Mouse (Mus musculus) G1E (cell line): ENCODE results near the gene Atg10. TPM values are rescaled to one million over a fixed set of nuclear protein-coding genes. Genes with fewer than 3 reads are reported as not detected.

ENCODE experiments used
- ATAC-seq: 2 replicates; pipeline ENCODE4 v1.8.0; 2016; ENCODE audit warnings: mild to moderate bottlenecking; ENCODE audit not compliant: insufficient number of reproducible peaks, poor library complexity, low FRiP score, severe bottlenecking; ENCODE audit errors: extremely low read depth
- DNase-seq: peaks from one replicate; pipeline ENCODE4 v3.0.0; 2012; ENCODE audit warnings: low spot score
- H3K27me3 ChIP-seq: 2 replicates; pipeline ENCODE4 v1.6.1; 2012; ENCODE audit warnings: mild to moderate bottlenecking, low read length, inconsistent platforms; ENCODE audit not compliant: insufficient read depth
- H3K36me3 ChIP-seq: replicated peaks from 2 replicates; pipeline ENCODE3; 2012; ENCODE audit warnings: mild to moderate bottlenecking, inconsistent platforms
- H3K4me1 ChIP-seq: 2 replicates; pipeline ENCODE4 v1.6.1; 2012; ENCODE audit warnings: low read depth, low read length, inconsistent platforms, mixed read lengths; ENCODE audit not compliant: insufficient read depth
- H3K4me3 ChIP-seq: 2 replicates; pipeline ENCODE4 v1.5.1; 2012; ENCODE audit warnings: low read depth, mild to moderate bottlenecking, inconsistent platforms, low read length, moderate library complexity, mixed read lengths
- H3K9me3 ChIP-seq: replicated peaks from 2 replicates; pipeline ENCODE4 v1.6.1; 2012; ENCODE audit warnings: inconsistent platforms
- CTCF ChIP-seq: IDR thresholded peaks from 2 replicates; pipeline ENCODE4 v1.5.1; 2012; ENCODE audit warnings: low read depth, low read length, inconsistent platforms, mixed read lengths
- GATA1 ChIP-seq: IDR thresholded peaks from 2 replicates; pipeline ENCODE4 v1.6.1; 2012; ENCODE audit warnings: borderline replicate concordance, low read length, inconsistent platforms, mixed read lengths
- GATA2 ChIP-seq: IDR thresholded peaks from 2 replicates; pipeline ENCODE4 v1.6.1; 2012; ENCODE audit warnings: low read depth, low read length, inconsistent platforms, borderline replicate concordance
- POLR2AphosphoS5 ChIP-seq: IDR thresholded peaks from 2 replicates; pipeline ENCODE4 v1.6.1; 2012; ENCODE audit warnings: low read depth, low read length, inconsistent platforms; ENCODE audit not compliant: insufficient replicate concordance
- TAL1 ChIP-seq: conservative IDR thresholded peaks from 2 replicates; pipeline ENCODE4 v1.6.1; 2012; ENCODE audit warnings: low read depth, low read length, inconsistent platforms, mixed read lengths
- polyA plus RNA-seq: library from polyadenylated mRNA; stranded (reverse); fragments of >175 nt; gene quantifications from 2 replicates; pipeline ENCODE4 v1.2.3, GENCODE M21; 2012
- total RNA-seq, 2 experiments: library from RNA; stranded (forward) in 1 of 2; stranded (reverse) in 1 of 2; fragments of 200-1000 nt in 1 of 2; fragments of >200 nt in 1 of 2; fragmentation: Nextera tagmentation in 1 of 2; gene quantifications; 2 replicates each; pipeline ENCODE4 v1.2.3; 2014 to 2017

The Atg10 gene
- total and polyA plus RNA-seq, 3 experiments: 0.28 to 23.3 (median 10.1) TPM

DNA sequence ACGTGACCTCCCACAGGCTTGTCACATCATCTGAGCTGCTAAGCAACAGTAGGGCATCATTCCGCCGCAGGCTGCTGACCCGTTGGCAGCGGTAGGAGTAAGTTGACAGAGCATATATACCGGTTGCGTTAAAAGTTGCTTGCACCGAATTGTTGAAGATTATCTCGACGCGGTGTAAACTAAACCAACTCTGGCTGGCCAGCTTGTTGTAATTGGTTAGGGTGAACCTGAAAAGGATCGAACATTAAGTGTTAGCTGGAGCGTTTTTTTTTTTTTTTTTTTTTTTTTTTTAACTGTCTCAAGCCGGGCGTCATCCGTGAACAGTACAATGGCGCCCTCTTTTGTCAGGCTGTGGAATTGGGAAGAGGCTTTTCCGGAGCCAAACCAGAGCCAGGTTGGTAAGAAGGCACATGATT is 337.2 kb downstream of the Atg10 start:
- Histone ChIP-seq H3K9me3 (no peaks in the 10 kb centered on the region), H3K4me1 (peaks cover 4% of the 10 kb centered on the region; the same call in 1 of the 2 replicates), H3K27me3 (peaks cover 14% of the 10 kb centered on the region), H3K36me3 (no peaks in the 10 kb centered on the region), H3K4me3 (no peak overlapping the region)
- DNase-seq: no peak
- TF ChIP-seq GATA1: no peak
- no peak for TF ChIP-seq CTCF
- TF ChIP-seq TAL1: no peak
- TF ChIP-seq GATA2: no peak
- TF ChIP-seq POLR2AphosphoS5: no peak
- ATAC-seq: no peak

DNA sequence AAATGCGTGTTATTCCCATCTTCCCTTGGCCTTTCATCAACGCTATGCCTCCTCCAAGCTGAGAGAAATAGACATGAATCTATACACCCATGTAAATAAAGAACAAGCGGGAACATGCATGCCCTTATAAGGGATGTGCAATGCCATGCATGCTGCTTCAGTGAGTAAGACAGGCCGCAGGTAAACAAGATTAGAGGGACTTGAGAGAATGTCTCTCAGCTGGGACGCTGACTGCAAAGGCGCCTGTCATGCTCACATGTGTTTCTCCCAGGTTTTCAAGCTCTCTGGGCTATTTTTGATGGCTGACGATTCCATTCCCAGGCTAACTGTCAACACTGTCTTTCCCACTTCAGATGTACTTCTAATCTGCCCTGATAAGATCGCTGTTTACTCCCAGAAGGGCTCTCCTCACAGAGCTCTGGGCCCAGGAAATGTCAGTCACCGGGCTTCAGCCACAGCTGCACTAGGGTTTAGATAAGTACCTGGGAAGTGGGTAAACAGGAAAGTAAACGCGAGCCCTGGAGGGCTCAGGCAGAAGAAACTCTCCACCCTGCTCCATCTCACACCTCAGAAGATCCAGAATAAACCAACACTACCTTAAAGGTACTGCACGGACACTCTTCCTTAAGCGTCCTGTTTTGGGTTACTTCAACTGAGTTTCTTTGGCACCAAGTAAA is 337.8 kb downstream of the Atg10 start:
- no peak for ATAC-seq
- H3K4me3 ChIP-seq: no peak overlapping the region
- TF ChIP-seq GATA2 (no peak), TAL1 (no peak), GATA1 (no peak), POLR2AphosphoS5 (no peak), CTCF (no peak)
- peaks cover 4% of the 10 kb centered on the region; the same call in 1 of the 2 replicates for H3K4me1 ChIP-seq
- no peaks in the 10 kb centered on the region for H3K36me3 ChIP-seq
- H3K9me3 ChIP-seq: no peaks in the 10 kb centered on the region
- DNase-seq: no peak
- peaks cover 18% of the 10 kb centered on the region for H3K27me3 ChIP-seq

Other genes with a start within 250 kb of the Atg10 start
- 79.9 and 98.3 TPM in 2 replicates for gene Ssbp2, start 236.3 kb upstream of the Atg10 start, total RNA-seq (2014; fragmentation: Nextera tagmentation)
- 40.4 and 40.8 TPM in 2 replicates for gene Ssbp2, start 236.3 kb upstream of the Atg10 start, total RNA-seq (2017)
- 13.4 and 24.7 TPM in 2 replicates for gene Ssbp2, start 236.3 kb upstream of the Atg10 start, polyA plus RNA-seq